Mouse (Mus musculus) cerebellum, adult 8-10 months (tissue): Measurements from ENCODE around the gene Dnah2.
A peak's percentile ranks its signal among the peaks of the same experiment; 100 is the strongest.
"Not testable (repeated sequence)": the region's sequence is repeated elsewhere in the genome, so short reads cannot be mapped to it uniquely, and the experiment has no call there.

Source experiments
- DNase-seq: peaks from one replicate; pipeline ENCODE4 v3.0.0; 2022

Dnah2 gene

GRCm38 (mm10) chr11:69560896-69561854 lies 12.3 kb upstream of the Dnah2 start:
- no peak for DNase-seq

- DNase-seq, result no peak
These were observed 11.2 kb upstream of the Dnah2 start, which contains the start of gene Efnb3 for GRCm38 (mm10) chr11:69559851-69560765. Efnb3 (minus strand) TSS chr11:69560205.

- DNase-seq, result no peak
These were observed 10.3 kb upstream of the Dnah2 start for GRCm38 (mm10) chr11:69559183-69559582.

GRCm38 (mm10) chr11:69558756-69559155 lies 9.8 kb upstream of the Dnah2 start:
- no peak for DNase-seq

GRCm38 (mm10) chr11:69557381-69557958 lies 8.6 kb upstream of the Dnah2 start:
- no peak for DNase-seq

- DNase-seq, result no peak
These were observed 5.7 kb upstream of the Dnah2 start for GRCm38 (mm10) chr11:69554539-69555140.

- no peak for DNase-seq
These were observed 4.4 kb upstream of the Dnah2 start for GRCm38 (mm10) chr11:69553341-69553721.

GRCm38 (mm10) chr11:69552622-69553340 lies 3.9 kb upstream of the Dnah2 start:
- DNase-seq, result no peak

GRCm38 (mm10) chr11:69551310-69551709 lies 2.4 kb upstream of the Dnah2 start:
- no peak for DNase-seq

GRCm38 (mm10) chr11:69547071-69547470 lies 1.8 kb downstream of the Dnah2 start:
- DNase-seq, result peak; percentile 23

- peak; percentile 71 for DNase-seq
These were observed 2.4 kb downstream of the Dnah2 start for GRCm38 (mm10) chr11:69546423-69547053.

- DNase-seq, result no peak
These were observed 3.0 kb downstream of the Dnah2 start for GRCm38 (mm10) chr11:69545957-69546356.

GRCm38 (mm10) chr11:69543598-69543997 lies 5.3 kb downstream of the Dnah2 start:
- no peak for DNase-seq

- DNase-seq, result not testable (repeated sequence)
These were observed 7.2 kb downstream of the Dnah2 start for GRCm38 (mm10) chr11:69541741-69542140.

- no peak for DNase-seq
These were observed 8.2 kb downstream of the Dnah2 start for GRCm38 (mm10) chr11:69540700-69541099.

- no peak for DNase-seq
These were observed 13.9 kb downstream of the Dnah2 start for GRCm38 (mm10) chr11:69534990-69535389.

GRCm38 (mm10) chr11:69532480-69533150 lies 16.3 kb downstream of the Dnah2 start:
- no peak for DNase-seq

- not testable (repeated sequence) for DNase-seq
These were observed 18.2 kb downstream of the Dnah2 start for GRCm38 (mm10) chr11:69530755-69531154.

GRCm38 (mm10) chr11:69530281-69530680 lies 18.6 kb downstream of the Dnah2 start:
- not testable (repeated sequence) for DNase-seq

- no peak for DNase-seq
These were observed 20.9 kb downstream of the Dnah2 start for GRCm38 (mm10) chr11:69528031-69528390.
